In the genomic region with DNA sequence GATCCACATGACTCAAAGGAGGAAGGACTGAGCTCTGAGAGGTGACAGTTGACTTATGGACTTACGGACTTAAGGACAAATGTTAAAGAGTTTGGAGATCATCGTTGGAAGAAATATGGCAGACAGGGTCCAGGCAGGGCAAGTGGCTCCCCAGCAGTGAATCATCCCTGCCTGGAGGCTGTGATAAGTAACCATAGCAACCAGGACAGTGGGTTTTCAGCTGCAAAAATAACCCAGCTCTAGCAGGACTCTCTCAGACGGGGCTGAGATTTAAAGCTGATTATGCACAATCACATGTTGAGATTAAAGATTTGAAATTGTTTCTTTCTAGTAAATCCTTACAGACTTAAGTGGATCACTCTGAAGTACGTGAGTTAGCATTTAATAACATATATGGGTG, we compare ENCODE assay signal across 23 mouse cellular contexts.
A peak's percentile ranks its signal among the peaks of the same experiment; 100 is the strongest.
DNase-seq lines count a peak whose midpoint lies in the region; ATAC-seq and TF ChIP-seq lines count a peak whose summit lies in the region.
"Had no signal": no experiment of that assay in that cellular context is flagged by ENCODE, and none has a peak within 500 bp of the region (broad histone marks: within the 10 kb centered on the region; RNA-seq: fewer than 3 reads in every experiment).

No protein-coding gene starts in this region.

- H3K27ac ChIP-seq in left cerebral cortex, adult 2 months = peak overlapping the region; percentile 24; the same call in 1 of the 2 replicates
- no peak overlapping the region for H3K27ac ChIP-seq in limb, embryonic 10.5 days
- no peak overlapping the region for H3K27ac ChIP-seq in midbrain, postnatal 0 days (ENCODE audit: low read depth, low read length)
- H3K27ac ChIP-seq: embryonic facial prominence, embryonic 13.5 days; forebrain, embryonic 12.5 days; heart, embryonic 10.5 days; hindbrain, embryonic 12.5 days had no signal

- no peak overlapping the region for H3K9ac ChIP-seq in midbrain, postnatal 0 days (replicated peaks; ENCODE audit: low read length, poor library complexity, severe bottlenecking)
- H3K9ac ChIP-seq: embryonic facial prominence, embryonic 13.5 days; forebrain, embryonic 12.5 days; hindbrain, embryonic 12.5 days had no signal

- no peak for TF ChIP-seq CTCF in left cerebral cortex, adult 2 months (IDR thresholded peaks at IDR 0.05)
- TF ChIP-seq CTCF in midbrain, postnatal 0 days (IDR thresholded peaks at IDR 0.05) = no peak

- no peak overlapping the region for H3K4me2 ChIP-seq in midbrain, postnatal 0 days (ENCODE audit: low read depth, low read length, poor library complexity, severe bottlenecking)
- H3K4me2 ChIP-seq: embryonic facial prominence, embryonic 13.5 days; forebrain, embryonic 12.5 days; hindbrain, embryonic 12.5 days had no signal

- intact Hi-C loops in left cerebral cortex, adult 2 months (cut with DNase I) = loop anchor here (5.0 kb wide), 1 partner anchor 180 kb away; no protein-coding TSS in a partner anchor

- H3K4me3 ChIP-seq in left cerebral cortex, adult 2 months = no peak overlapping the region
- no peak overlapping the region for H3K4me3 ChIP-seq in limb, embryonic 10.5 days
- no peak overlapping the region for H3K4me3 ChIP-seq in midbrain, postnatal 0 days (ENCODE audit: low read depth, low read length)
- H3K4me3 ChIP-seq: embryonic facial prominence, embryonic 13.5 days; forebrain, embryonic 12.5 days; heart, embryonic 10.5 days; hindbrain, embryonic 12.5 days had no signal

- no peak for ATAC-seq in midbrain, postnatal 0 days (ENCODE audit: low FRiP score)
- ATAC-seq: forebrain, embryonic 16.5 days; hindbrain, embryonic 16.5 days had no signal

- H3K9me3 ChIP-seq in limb, embryonic 10.5 days (replicated peaks) = no peaks in the 10 kb centered on the region
- H3K9me3 ChIP-seq in midbrain, postnatal 0 days (ENCODE audit: low read length) = no peaks in the 10 kb centered on the region
- H3K9me3 ChIP-seq: embryonic facial prominence, embryonic 13.5 days; forebrain, embryonic 12.5 days; heart, embryonic 10.5 days; hindbrain, embryonic 12.5 days had no signal

- WGBS in limb, embryonic 10.5 days = 76% methylated on average over 4 of the region's 4 CpGs
- WGBS in midbrain, postnatal 0 days = 39% methylated on average over 4 of the region's 4 CpGs

- DNase-seq in left cerebral cortex, adult 2 months (ENCODE audit: extremely low spot score in 1 of 2, low spot score in 2 of 2) = no peak
- no peak for DNase-seq in left cerebral cortex, adult 9 months (ENCODE audit: low spot score in 2 of 2)
- DNase-seq in retina, adult 2 months (ENCODE audit: low read depth, low spot score) = peak; percentile 8
- DNase-seq in retina, embryonic 14.5 days (ENCODE audit: low spot score) = no peak
- DNase-seq in limb, embryonic 10.5 days (ENCODE audit: low spot score) = peak; percentile 23
- peak; percentile 12 for DNase-seq in midbrain, postnatal 0 days (ENCODE audit: low spot score)
- DNase-seq in cerebellum, adult 11-12 months = no peak
- DNase-seq in gastrocnemius, postnatal 4 days (ENCODE audit: low spot score in 2 of 2) = no peak
- DNase-seq: adrenal gland, adult 2 months; adrenal gland, postnatal 36 days; cerebellum, adult 18-20 months; cerebellum, adult 9-11 months; cerebellum, postnatal 36 days; gastrocnemius, postnatal 36 days; heart, adult 18-20 months; heart, postnatal 10 days; heart, postnatal 4 days had no signal

- peaks cover 15% of the 10 kb centered on the region for H3K36me3 ChIP-seq in limb, embryonic 10.5 days
- no peaks in the 10 kb centered on the region for H3K36me3 ChIP-seq in midbrain, postnatal 0 days (ENCODE audit: insufficient read depth, low read length)

- peaks cover 4% of the 10 kb centered on the region; the same call in 1 of the 2 replicates for H3K4me1 ChIP-seq in limb, embryonic 10.5 days
- no peaks in the 10 kb centered on the region for H3K4me1 ChIP-seq in midbrain, postnatal 0 days (ENCODE audit: insufficient read depth, low read length)
- H3K4me1 ChIP-seq: heart, embryonic 10.5 days; hindbrain, embryonic 12.5 days had no signal

- H3K27me3 ChIP-seq in limb, embryonic 10.5 days (ENCODE audit: low read depth, poor library complexity, severe bottlenecking) = no peaks in the 10 kb centered on the region
- H3K27me3 ChIP-seq in midbrain, postnatal 0 days (ENCODE audit: insufficient read depth, low read length) = no peaks in the 10 kb centered on the region
- H3K27me3 ChIP-seq: embryonic facial prominence, embryonic 13.5 days; forebrain, embryonic 12.5 days; hindbrain, embryonic 12.5 days had no signal

Comparison
In these comparisons a context has a peak if more than half of its experiments do, and no peak if none do; other contexts are left out.
1. DNase-seq: peak in retina, adult 2 months (single experiment), limb, embryonic 10.5 days (single experiment) and midbrain, postnatal 0 days (single experiment); none in left cerebral cortex, adult 2 months (0 of 2), left cerebral cortex, adult 9 months (0 of 2), retina, embryonic 14.5 days (single experiment), cerebellum, adult 11-12 months (single experiment) and gastrocnemius, postnatal 4 days (0 of 2).